Mouse (Mus musculus): ENCODE results near the gene B4galnt2. TPM values are rescaled to one million over a fixed set of nuclear protein-coding genes. Genes with fewer than 3 reads are reported as not detected.

B4galnt2 gene
- 0.43 TPM for polyA plus RNA-seq (2014; fragmentation: Illumina TruSeq; extraction: RNeasy Lipid Tissue Mini Kit (QIAGEN cat#74804); ENCODE audit: low read depth, low replicate concordance)

GRCm38 (mm10) chr11:95914571-95914991 is at the start of gene B4galnt2:
B4galnt2 (minus strand) TSS chr11:95914891.

GRCm38 (mm10) chr11:95842074-95842681 is 72.5 kb downstream of the B4galnt2 start, which contains the start of gene Abi3:
Abi3 (minus strand) TSS chr11:95842476.

GRCm38 (mm10) chr11:95837059-95837458 is 77.6 kb downstream of the B4galnt2 start, which contains the start of gene Gngt2:
Gngt2 (plus strand) TSS chr11:95837216.

GRCm38 (mm10) chr11:95824071-95824876 is 90.4 kb downstream of the B4galnt2 start, which contains the start of gene Phospho1:
Phospho1 (plus strand) TSS chr11:95824499.

Other genes starting within 250 kb of the B4galnt2 start
- gene Phb, start 247.9 kb downstream of the B4galnt2 start, polyA plus RNA-seq (2014; fragmentation: Illumina TruSeq; extraction: RNeasy Lipid Tissue Mini Kit (QIAGEN cat#74804); ENCODE audit: low read depth, low replicate concordance): 3.4 TPM
- gene Zfp652, start 202.2 kb downstream of the B4galnt2 start, polyA plus RNA-seq (2014; fragmentation: Illumina TruSeq; extraction: RNeasy Lipid Tissue Mini Kit (QIAGEN cat#74804); ENCODE audit: low read depth, low replicate concordance): 7.0 TPM
- gene B130006D01Rik, start 191.3 kb downstream of the B4galnt2 start, polyA plus RNA-seq (2014; fragmentation: Illumina TruSeq; extraction: RNeasy Lipid Tissue Mini Kit (QIAGEN cat#74804); ENCODE audit: low read depth, low replicate concordance): 0.36 TPM
- 8.1 TPM for gene Phospho1, start 90.4 kb downstream of the B4galnt2 start, polyA plus RNA-seq (2014; fragmentation: Illumina TruSeq; extraction: RNeasy Lipid Tissue Mini Kit (QIAGEN cat#74804); ENCODE audit: low read depth, low replicate concordance)
- gene Gngt2, start 77.7 kb downstream of the B4galnt2 start, polyA plus RNA-seq (2014; fragmentation: Illumina TruSeq; extraction: RNeasy Lipid Tissue Mini Kit (QIAGEN cat#74804); ENCODE audit: low read depth, low replicate concordance): 0.42 TPM
- gene Abi3, start 72.4 kb downstream of the B4galnt2 start, polyA plus RNA-seq (2014; fragmentation: Illumina TruSeq; extraction: RNeasy Lipid Tissue Mini Kit (QIAGEN cat#74804); ENCODE audit: low read depth, low replicate concordance): not detected
- gene Igf2bp1, start 91.0 kb upstream of the B4galnt2 start, polyA plus RNA-seq (2014; fragmentation: Illumina TruSeq; extraction: RNeasy Lipid Tissue Mini Kit (QIAGEN cat#74804); ENCODE audit: low read depth, low replicate concordance): 1.4 TPM
- gene Gip, start 109.7 kb upstream of the B4galnt2 start, polyA plus RNA-seq (2014; fragmentation: Illumina TruSeq; extraction: RNeasy Lipid Tissue Mini Kit (QIAGEN cat#74804); ENCODE audit: low read depth, low replicate concordance): not detected
- 22.2 TPM for gene Snf8, start 120.0 kb upstream of the B4galnt2 start, polyA plus RNA-seq (2014; fragmentation: Illumina TruSeq; extraction: RNeasy Lipid Tissue Mini Kit (QIAGEN cat#74804); ENCODE audit: low read depth, low replicate concordance)
- 13.5 TPM for gene Ube2z, start 150.5 kb upstream of the B4galnt2 start, polyA plus RNA-seq (2014; fragmentation: Illumina TruSeq; extraction: RNeasy Lipid Tissue Mini Kit (QIAGEN cat#74804); ENCODE audit: low read depth, low replicate concordance)
- gene Atp5g1, start 160.8 kb upstream of the B4galnt2 start, polyA plus RNA-seq (2014; fragmentation: Illumina TruSeq; extraction: RNeasy Lipid Tissue Mini Kit (QIAGEN cat#74804); ENCODE audit: low read depth, low replicate concordance): 2.9 TPM
- 0.17 TPM for gene Calcoco2, start 197.1 kb upstream of the B4galnt2 start, polyA plus RNA-seq (2014; fragmentation: Illumina TruSeq; extraction: RNeasy Lipid Tissue Mini Kit (QIAGEN cat#74804); ENCODE audit: low read depth, low replicate concordance)
- 51.3 TPM for gene Ttll6, start 218.9 kb upstream of the B4galnt2 start, polyA plus RNA-seq (2014; fragmentation: Illumina TruSeq; extraction: RNeasy Lipid Tissue Mini Kit (QIAGEN cat#74804); ENCODE audit: low read depth, low replicate concordance)

Measured in testis, adult 10 weeks (tissue).